Mouse (Mus musculus) A20 (cell line): Measurements from ENCODE around the gene Prkar1b.

Source experiments
- DNase-seq: peaks from one replicate; pipeline ENCODE4 v3.0.0-alpha.2; 2011; ENCODE audit warnings: low read depth, low spot score

The Prkar1b gene

GRCm38 (mm10) chr5:139146476-139147075, 3.2 kb downstream of the Prkar1b start:
- DNase-seq: no peak

GRCm38 (mm10) chr5:139145726-139146125, 4.1 kb downstream of the Prkar1b start:
- no peak for DNase-seq

GRCm38 (mm10) chr5:139143890-139144289, 5.9 kb downstream of the Prkar1b start:
- DNase-seq: no peak

- DNase-seq: no peak
These were observed 8.5 kb downstream of the Prkar1b start for GRCm38 (mm10) chr5:139141326-139141725.

GRCm38 (mm10) chr5:139140589-139140988, 9.2 kb downstream of the Prkar1b start:
- DNase-seq: no peak

- DNase-seq: no peak
These were observed 10.8 kb downstream of the Prkar1b start for GRCm38 (mm10) chr5:139138926-139139472.

- DNase-seq: no peak
These were observed 11.4 kb downstream of the Prkar1b start for GRCm38 (mm10) chr5:139138261-139138925.

GRCm38 (mm10) chr5:139137176-139137575, 12.6 kb downstream of the Prkar1b start:
- DNase-seq: no peak

GRCm38 (mm10) chr5:139136341-139136740, 13.5 kb downstream of the Prkar1b start:
- DNase-seq: no peak

- DNase-seq: peak; percentile 62
These were observed 15.3 kb downstream of the Prkar1b start for GRCm38 (mm10) chr5:139134501-139134900.

- no peak for DNase-seq
These were observed 19.4 kb downstream of the Prkar1b start for GRCm38 (mm10) chr5:139130351-139130750.

- no peak for DNase-seq
These were observed 20.1 kb downstream of the Prkar1b start for GRCm38 (mm10) chr5:139129572-139130151.

- no peak for DNase-seq
These were observed 20.7 kb downstream of the Prkar1b start for GRCm38 (mm10) chr5:139129078-139129477.

- no peak for DNase-seq
These were observed 21.2 kb downstream of the Prkar1b start for GRCm38 (mm10) chr5:139128476-139129065.

GRCm38 (mm10) chr5:139125717-139126116, 24.1 kb downstream of the Prkar1b start:
- no peak for DNase-seq

- DNase-seq: no peak
These were observed 30.9 kb downstream of the Prkar1b start for GRCm38 (mm10) chr5:139118961-139119276.

- DNase-seq: no peak
These were observed 31.5 kb downstream of the Prkar1b start for GRCm38 (mm10) chr5:139118139-139118960.

GRCm38 (mm10) chr5:139115507-139115906, 34.3 kb downstream of the Prkar1b start:
- no peak for DNase-seq

GRCm38 (mm10) chr5:139114876-139115275, 34.9 kb downstream of the Prkar1b start:
- no peak for DNase-seq

GRCm38 (mm10) chr5:139112418-139112817, 37.4 kb downstream of the Prkar1b start:
- DNase-seq: no peak

GRCm38 (mm10) chr5:139111991-139112390, 37.8 kb downstream of the Prkar1b start:
- no peak for DNase-seq
